Mouse (Mus musculus) erythroblast, embryonic 14.5 days (primary cell): ENCODE results near the gene Hspa4.

ENCODE experiments used
- GATA1 ChIP-seq: IDR thresholded peaks from 2 replicates; pipeline ENCODE4 v1.6.1; 2012; ENCODE audit warnings: low read length, inconsistent platforms, mixed read lengths
- TAL1 ChIP-seq: IDR thresholded peaks from 3 replicates; pipeline ENCODE4 v1.6.1; 2012; ENCODE audit warnings: low read length, inconsistent platforms, mixed read lengths

DNA sequence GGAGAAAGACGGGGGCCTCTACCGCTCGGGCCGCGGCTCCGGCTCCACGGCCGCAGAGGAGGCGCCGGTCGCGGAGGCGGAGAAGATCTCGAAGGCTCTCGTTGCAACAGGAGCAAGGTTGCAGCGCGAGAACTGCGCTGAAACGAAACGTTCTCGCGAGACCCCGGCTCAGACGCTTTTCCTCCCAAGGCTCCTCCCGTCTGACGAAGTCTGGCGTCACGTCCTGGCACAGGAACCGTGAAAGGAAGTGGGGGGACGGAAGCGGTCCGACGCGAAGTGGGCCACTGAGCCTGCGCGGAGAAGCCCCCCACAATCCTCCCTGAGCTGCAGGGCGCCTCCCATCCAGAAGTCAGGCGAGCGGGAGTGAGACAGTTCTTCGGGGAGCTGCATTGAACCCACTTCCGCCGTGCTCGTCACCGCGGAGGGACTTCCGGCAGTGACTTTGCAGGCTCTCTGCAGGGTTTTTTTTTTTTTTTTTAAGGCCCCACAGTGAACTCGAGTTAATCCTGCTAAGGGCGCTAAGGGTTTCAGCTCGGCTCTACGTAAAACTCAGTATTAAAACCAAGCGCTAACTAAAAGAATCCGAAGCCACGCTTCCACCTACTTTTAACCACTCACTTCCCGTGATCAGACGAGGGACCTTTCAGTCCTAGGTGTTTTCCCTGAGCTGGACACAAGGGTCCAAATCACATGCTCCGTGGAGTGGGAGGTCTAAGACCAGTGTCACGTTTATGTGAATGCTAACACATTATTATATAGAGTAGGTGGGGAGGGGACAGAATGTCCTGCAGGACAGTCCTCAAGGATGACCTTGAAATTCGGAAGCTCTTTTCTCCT, at the start of gene Hspa4:
- no peak for TF ChIP-seq GATA1
- no peak for TF ChIP-seq TAL1
